Mouse (Mus musculus) stomach, postnatal 0 days (tissue): ENCODE data around the gene Rbmx. TPM values are rescaled to one million over a fixed set of nuclear protein-coding genes. Genes with fewer than 3 reads are reported as not detected.
A peak's percentile ranks its signal among the peaks of the same experiment; 100 is the strongest.

Experiments
- ATAC-seq: fragments of 200-750 bp; cut with Nextera tagmentation; 2 replicates; pipeline ENCODE4 v1.8.0; 2017; ENCODE audit not compliant: low FRiP score, low TSS enrichment
- DNase-seq: peaks from one replicate; pipeline ENCODE4 v3.0.0-alpha.2; 2016; ENCODE audit warnings: low spot score
- H3K27ac ChIP-seq: fragments of 300-500 bp; sonication (generic); replicated peaks from 2 replicates; pipeline ENCODE4 v1.5.1; 2014; ENCODE audit warnings: mild to moderate bottlenecking, control low read depth
- H3K27me3 ChIP-seq: fragments of 300-500 bp; sonication (generic); 2 replicates; pipeline ENCODE4 v1.6.1; 2014; ENCODE audit warnings: low read length; ENCODE audit not compliant: control insufficient read depth, insufficient read depth
- H3K36me3 ChIP-seq: fragments of 300-500 bp; sonication (generic); 2 replicates; pipeline ENCODE4 v1.6.1; 2014; ENCODE audit warnings: low read length, mixed read lengths; ENCODE audit not compliant: control insufficient read depth, insufficient read depth
- H3K4me1 ChIP-seq: fragments of 300-500 bp; sonication (generic); replicated peaks from 2 replicates; pipeline ENCODE4 v1.6.1; 2014; ENCODE audit warnings: antibody characterized with exemption; ENCODE audit not compliant: control insufficient read depth, insufficient read depth
- H3K4me2 ChIP-seq: fragments of 300-500 bp; sonication (generic); replicated peaks from 2 replicates; pipeline ENCODE4 v1.6.1; 2014; ENCODE audit warnings: low read depth, mild to moderate bottlenecking, control low read depth, moderate library complexity
- H3K4me3 ChIP-seq: fragments of 300-500 bp; sonication (generic); 2 replicates; pipeline ENCODE4 v1.5.1; 2014; ENCODE audit warnings: low read depth, low read length, control low read depth
- H3K9ac ChIP-seq: fragments of 300-500 bp; sonication (generic); 2 replicates; pipeline ENCODE4 v1.6.1; 2014; ENCODE audit warnings: mild to moderate bottlenecking, low read length, control low read depth, mixed read lengths
- H3K9me3 ChIP-seq: fragments of 300-500 bp; sonication (generic); 2 replicates; pipeline ENCODE4 v1.6.1; 2016; ENCODE audit warnings: low read length; ENCODE audit not compliant: control insufficient read depth
- CTCF ChIP-seq: IDR thresholded peaks from 2 replicates; pipeline ENCODE4 v1.5.1; 2016; ENCODE audit warnings: antibody characterized with exemption, low read depth, mild to moderate bottlenecking, moderate library complexity
- EP300 ChIP-seq: optimal IDR thresholded peaks from 2 replicates; pipeline ENCODE3; 2016; ENCODE audit warnings: antibody characterized with exemption
- WGBS: fragments of 180-500 bp; shearing (Covaris S2); extraction: QIAGEN DNeasy Blood & Tissue Kit; methylation state at CpG from one replicate; pipeline ENCODE4 v1.1.7; 2014; 5-methylcytosine and 5-hydroxymethylcytosine counted together
- polyA plus RNA-seq: library from polyadenylated mRNA; unstranded; fragments of >200 nt; fragmentation: Nextera tagmentation; extraction: Ambion mirVana; gene quantifications from 2 replicates; pipeline ENCODE4 v1.2.1, GENCODE M21; 2015

Rbmx gene
- polyA plus RNA-seq, result 37.2 and 37.9 TPM in 2 replicates

DNA sequence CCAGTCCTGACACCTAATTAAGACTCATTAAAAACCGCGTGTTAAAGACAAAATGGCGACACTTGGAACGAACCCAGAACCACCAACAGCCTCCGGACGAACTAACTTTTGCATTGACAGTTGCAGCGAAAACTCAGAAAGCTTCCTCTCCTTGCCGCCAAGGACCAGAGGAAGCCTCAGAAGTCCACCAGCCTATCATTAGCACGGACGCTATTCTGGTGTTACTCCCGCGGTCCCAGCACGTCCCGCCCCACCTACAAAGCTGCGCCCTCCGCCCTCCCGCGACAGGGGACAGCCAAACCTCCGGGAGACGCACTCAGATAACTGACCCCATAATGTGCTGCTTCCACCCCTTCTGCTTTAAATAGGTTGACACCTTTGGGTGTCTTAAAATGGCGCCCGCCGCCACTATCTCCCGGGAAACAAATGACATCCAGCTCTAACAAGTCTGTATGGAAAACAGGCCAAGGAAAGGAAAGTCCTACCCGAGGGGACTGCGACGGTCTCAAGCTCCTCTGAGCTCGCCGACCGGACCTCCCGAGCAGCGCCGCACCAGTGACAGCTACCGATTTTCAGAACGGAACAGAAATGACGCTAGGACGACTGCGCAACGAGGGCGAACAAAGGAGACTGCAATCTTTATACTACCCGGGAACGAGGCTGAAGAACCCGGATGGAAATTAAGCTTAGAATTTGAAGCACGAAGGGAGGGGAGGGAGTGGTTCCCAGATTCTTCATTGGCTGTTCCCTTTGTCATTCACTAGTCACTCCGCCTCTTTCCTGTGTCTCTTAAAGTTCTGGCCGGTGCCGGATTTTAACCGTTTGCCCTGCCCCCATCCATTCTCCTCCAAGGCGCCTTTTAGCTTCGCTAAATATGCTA, at the start of gene Rbmx:
Rbmx (minus strand) TSS at position 670 of the 880 bp plus-strand sequence.
- Histone ChIP-seq H3K36me3 (no peaks in the 10 kb centered on the region), H3K27ac (peak within 1 kb of the TSS; percentile 93), H3K4me3 (peak within 1 kb of the TSS; percentile 55), H3K4me1 (no peaks in the 10 kb centered on the region), H3K9ac (peak within 1 kb of the TSS; percentile 66), H3K9me3 (no peaks in the 10 kb centered on the region), H3K27me3 (no peaks in the 10 kb centered on the region), H3K4me2 (peak within 1 kb of the TSS; percentile 51)
- ATAC-seq, result peak; percentile 98
- DNase-seq, result peak; percentile 80
- peak; percentile 39 for TF ChIP-seq EP300
- no peak for TF ChIP-seq CTCF
- WGBS, result 20% methylated on average over 50 of the region's 50 CpGs

GRCm38 (mm10) chrX:57433897-57434296, 41.1 kb upstream of the Rbmx start:
- H3K27me3 ChIP-seq, result no peaks in the 10 kb centered on the region
- 93% methylated on average over 2 of the region's 2 CpGs for WGBS
- TF ChIP-seq CTCF (no peak), EP300 (no peak)
- no peak overlapping the region for H3K4me3 ChIP-seq
- H3K9me3 ChIP-seq, result no peaks in the 10 kb centered on the region
- ATAC-seq (no peak), DNase-seq (no peak)
- no peaks in the 10 kb centered on the region for H3K4me1 ChIP-seq
- no peak overlapping the region for H3K9ac ChIP-seq
- H3K36me3 ChIP-seq, result no peaks in the 10 kb centered on the region
- H3K4me2 ChIP-seq, result no peak overlapping the region
- H3K27ac ChIP-seq, result no peak overlapping the region

DNA sequence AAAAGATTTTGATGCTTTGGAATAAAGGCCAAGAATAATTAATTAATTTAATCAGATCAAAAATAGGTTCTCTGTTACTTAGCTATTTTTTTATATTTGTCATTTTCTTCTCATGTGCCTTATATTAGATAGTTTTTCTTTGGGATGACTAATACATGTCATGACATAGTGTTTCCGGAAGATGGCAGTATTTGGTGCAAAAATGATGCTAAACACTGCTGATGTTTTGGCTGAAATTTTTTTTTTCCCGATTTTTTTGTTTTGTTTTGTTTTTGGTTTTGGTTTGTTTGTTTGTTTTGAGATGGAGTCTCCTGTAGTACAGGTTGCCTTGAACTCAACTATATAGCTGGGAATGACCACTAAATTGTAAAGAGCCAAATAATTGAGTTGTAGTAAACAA, 38.8 kb upstream of the Rbmx start:
- ATAC-seq (no peak), DNase-seq (no peak)
- TF ChIP-seq EP300 (no peak), CTCF (peak; percentile 70)
- Histone ChIP-seq H3K27me3 (no peaks in the 10 kb centered on the region), H3K36me3 (no peaks in the 10 kb centered on the region), H3K9me3 (no peaks in the 10 kb centered on the region), H3K9ac (no peak overlapping the region), H3K4me2 (no peak overlapping the region), H3K27ac (no peak overlapping the region), H3K4me3 (no peak overlapping the region), H3K4me1 (no peaks in the 10 kb centered on the region)
- WGBS, result 5% methylated on average over 2 of the region's 2 CpGs

DNA sequence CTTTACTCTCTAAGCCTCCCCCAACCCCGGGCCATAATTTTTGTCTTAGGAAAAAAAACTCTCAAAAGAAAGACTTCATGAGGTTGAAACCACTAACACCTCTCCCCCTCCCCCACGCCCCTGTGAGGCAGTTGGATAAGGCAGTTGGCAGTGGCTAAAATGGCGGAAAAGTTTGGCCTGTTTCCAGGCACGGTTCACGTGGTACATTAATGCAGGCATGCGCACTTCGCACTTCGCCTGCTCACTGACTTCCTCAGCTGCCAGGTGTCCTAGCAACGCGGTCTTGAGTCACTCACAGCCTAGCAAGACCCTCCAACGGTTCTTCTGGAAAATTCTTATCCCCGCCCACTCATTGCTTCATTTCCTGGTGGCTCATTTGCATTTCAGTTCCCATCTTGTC, 15.9 kb upstream of the Rbmx start, which contains the start of gene Gm364:
Gm364 (plus strand) TSS at position 386 of the 400 bp plus-strand sequence.
- Histone ChIP-seq H3K9me3 (no peaks in the 10 kb centered on the region), H3K4me3 (no peak within 1 kb of the TSS), H3K9ac (no peak within 1 kb of the TSS), H3K4me2 (no peak within 1 kb of the TSS), H3K27me3 (no peaks in the 10 kb centered on the region), H3K27ac (no peak within 1 kb of the TSS), H3K36me3 (no peaks in the 10 kb centered on the region), H3K4me1 (no peaks in the 10 kb centered on the region)
- DNase-seq (no peak), ATAC-seq (no peak)
- no peak for TF ChIP-seq EP300
- no peak for TF ChIP-seq CTCF
- 92% methylated on average over 12 of the region's 12 CpGs for WGBS

GRCm38 (mm10) chrX:57403651-57404050, 10.8 kb upstream of the Rbmx start:
- DNase-seq, result no peak
- H3K9ac ChIP-seq, result no peak overlapping the region
- TF ChIP-seq CTCF (peak; percentile 59), EP300 (no peak)

DNA sequence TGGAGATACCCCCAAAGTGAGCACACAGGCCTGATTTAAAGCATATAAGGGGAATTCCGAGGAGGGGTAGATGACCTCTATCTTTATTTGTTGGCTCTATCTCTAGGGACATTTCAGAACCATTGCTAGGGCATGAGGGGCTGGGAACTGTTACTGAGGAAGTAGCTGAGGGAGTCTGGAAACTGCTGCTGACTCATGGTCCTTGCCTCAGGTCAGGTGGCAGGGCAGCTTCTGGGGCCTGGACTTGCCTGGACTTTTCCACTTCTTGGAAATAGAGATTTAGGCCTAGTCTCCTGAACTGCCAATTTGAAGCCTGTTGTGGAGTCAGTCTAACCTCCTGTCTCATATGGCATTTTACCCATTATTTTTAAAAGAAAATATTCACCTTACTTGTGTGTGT, 8.6 kb upstream of the Rbmx start:
- no peak for DNase-seq
- TF ChIP-seq CTCF, result no peak
- no peak for TF ChIP-seq EP300
- H3K4me3 ChIP-seq, result no peak overlapping the region
- H3K4me1 ChIP-seq, result no peaks in the 10 kb centered on the region
- H3K4me2 ChIP-seq, result no peak overlapping the region
- H3K9me3 ChIP-seq, result no peaks in the 10 kb centered on the region
- no peak overlapping the region for H3K27ac ChIP-seq
- H3K36me3 ChIP-seq, result no peaks in the 10 kb centered on the region
- 90% methylated on average over 1 of the region's 1 CpGs for WGBS
- ATAC-seq, result no peak
- H3K9ac ChIP-seq, result no peak overlapping the region
- no peaks in the 10 kb centered on the region for H3K27me3 ChIP-seq

More at GRCm38 (mm10) chrX:57403651-57404050, 10.8 kb upstream of the Rbmx start:
- Histone ChIP-seq H3K4me2 (no peak overlapping the region), H3K4me3 (no peak overlapping the region), H3K36me3 (no peaks in the 10 kb centered on the region), H3K27me3 (no peaks in the 10 kb centered on the region), H3K9me3 (no peaks in the 10 kb centered on the region), H3K27ac (no peak overlapping the region), H3K4me1 (no peaks in the 10 kb centered on the region)
- no peak; the same call in 1 of the 2 replicates for ATAC-seq
